Mouse (Mus musculus): ENCODE measurements at regions not wholly inside any gene's neighbourhood (a gene's known extent, or its start where the extent isn't known, plus 50 kb on each side); places are given as distances from the start of the nearest gene placed in this dataset.

DNA sequence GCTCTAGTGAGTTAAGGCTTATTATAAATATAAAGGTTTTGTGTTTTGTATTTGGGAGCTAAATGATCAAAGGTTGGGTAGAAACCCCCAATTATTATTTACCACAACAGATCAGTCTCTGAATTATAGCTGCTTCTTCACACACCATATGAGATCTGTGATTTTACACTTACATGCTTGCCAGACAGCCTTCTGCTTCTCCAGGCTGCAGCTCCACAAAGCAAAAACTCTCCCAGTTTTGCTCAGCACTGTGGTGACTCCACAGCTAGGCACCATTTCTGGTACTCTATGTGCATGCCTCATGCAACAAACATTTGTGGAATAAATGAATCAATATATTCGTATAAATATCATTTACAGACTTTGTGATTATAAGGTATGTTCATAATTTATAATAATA, 199.4 kb upstream of the Gm10306 start:
- TF ChIP-seq CTCF (IDR thresholded peaks at IDR 0.05; ENCODE audit: extremely low read depth, insufficient read depth, low read length), result no peak
- TF ChIP-seq POLR2A (IDR thresholded peaks at IDR 0.05; ENCODE audit: extremely low read depth, insufficient read depth, low read length), result no peak

Measured in cortical plate, adult 2 months (tissue).